Comparison of ENCODE assay signal across 7 mouse cellular contexts in the genomic region with DNA sequence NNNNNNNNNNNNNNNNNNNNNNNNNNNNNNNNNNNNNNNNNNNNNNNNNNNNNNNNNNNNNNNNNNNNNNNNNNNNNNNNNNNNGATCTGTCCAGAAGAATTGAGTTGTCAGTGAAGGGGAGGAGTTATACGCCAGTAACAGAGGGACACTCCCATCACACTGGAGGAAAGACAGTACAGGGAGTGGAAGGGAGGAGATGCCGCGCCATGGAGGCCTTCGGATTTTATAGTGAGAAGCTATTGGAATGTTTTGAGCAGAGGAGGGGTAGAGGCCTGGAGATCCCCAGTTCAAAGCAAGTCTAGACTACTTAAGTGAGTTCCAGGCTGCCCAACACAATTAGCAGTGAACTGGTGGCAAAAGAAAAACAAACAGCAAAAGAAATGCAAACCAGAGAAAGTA. TPM values are rescaled to one million over a fixed set of nuclear protein-coding genes. Genes with fewer than 3 reads are reported as not detected.
DNase-seq lines count a peak whose midpoint lies in the region; ATAC-seq and TF ChIP-seq lines count a peak whose summit lies in the region.

No protein-coding gene starts in this region.

- H3K27ac ChIP-seq in intestine, embryonic 15.5 days, result peak overlapping the region; percentile 51; the same call in 1 of the 2 replicates

- 1% methylated on average over 4 of the region's 4 CpGs for WGBS in intestine, embryonic 15.5 days
- 7% methylated on average over 4 of the region's 4 CpGs for WGBS in lung, adult 2 months

- H3K9me3 ChIP-seq in intestine, embryonic 15.5 days, result no peaks in the 10 kb centered on the region

- peak overlapping the region; percentile 51 for H3K4me2 ChIP-seq in intestine, embryonic 15.5 days (replicated peaks)

- H3K36me3 ChIP-seq in intestine, embryonic 15.5 days, result no peaks in the 10 kb centered on the region

- peak; percentile 89 for ATAC-seq in intestine, embryonic 15.5 days
- no peak for ATAC-seq in erythroblast, adult 5-6 weeks (replicated peaks; ENCODE audit: low FRiP score, poor library complexity, severe bottlenecking)

- peak; percentile 44; the same call in 1 of the 2 replicates for TF ChIP-seq POLR2A in lung, adult 2 months (IDR thresholded peaks at IDR 0.05; ENCODE audit: borderline replicate concordance, extremely low read depth, low read depth, low read length)

- no peaks in the 10 kb centered on the region for H3K27me3 ChIP-seq in intestine, embryonic 15.5 days (replicated peaks)

- no peaks in the 10 kb centered on the region for H3K4me1 ChIP-seq in intestine, embryonic 15.5 days (replicated peaks)
- no peaks in the 10 kb centered on the region for H3K4me1 ChIP-seq in lung, adult 2 months (ENCODE audit: control insufficient read depth, insufficient read depth, low read length)

- peak; percentile 87 for DNase-seq in NIH3T3 (ENCODE audit: low read depth)
- peak; percentile 51 for DNase-seq in adrenal gland, postnatal 25 days
- peak; percentile 15 for DNase-seq in gastrocnemius, postnatal 14 days
- peak; percentile 30 for DNase-seq in lung, adult 2 months
- peak; percentile 35 for DNase-seq in ovary, postnatal 36 days (ENCODE audit: low spot score)

- H3K9ac ChIP-seq in intestine, embryonic 15.5 days, result no peak overlapping the region

- no peak overlapping the region; the same call in 1 of the 2 replicates for H3K4me3 ChIP-seq in intestine, embryonic 15.5 days (replicated peaks)
- H3K4me3 ChIP-seq in lung, adult 2 months (replicated peaks; ENCODE audit: extremely low read depth, low read depth, low read length), result peak overlapping the region; percentile 33

- intact Hi-C loops in gastrocnemius, postnatal 14 days (cut with DNase I; ENCODE audit: low total_unique reads), result no loop called here

- TF ChIP-seq CTCF in lung, adult 2 months (IDR thresholded peaks at IDR 0.05; ENCODE audit: insufficient read depth, low read length), result no peak

RNA-seq across cellular contexts. Expression of gene Pum1, which starts 33.7 kb away (rescaled TPM):
- 84.4 and 96.9 TPM in 2 replicates for total RNA-seq in adrenal gland, postnatal 25 days (2021)
- total RNA-seq in gastrocnemius, postnatal 14 days (2021), result 10 to 100 TPM; 31.5 to 34.3 TPM
- polyA plus RNA-seq in intestine, embryonic 15.5 days (2015; fragmentation: Nextera tagmentation; extraction: Ambion mirVana), result 67.2 and 71.0 TPM in 2 replicates
- 54.7 and 57.0 TPM in 2 replicates for polyA plus RNA-seq in lung, adult 2 months (2012; rRNA removed)
- 166 TPM in 2 replicates for total RNA-seq in erythroblast, adult 5-6 weeks (2015; ENCODE audit: low replicate concordance)
- total RNA-seq in erythroblast, adult 5-6 weeks (2017; ENCODE audit: low replicate concordance), result 245 and 256 TPM in 2 replicates

RNA-seq across cellular contexts. Expression of gene Nkain1, which starts 55.4 kb away (rescaled TPM):
- 5.6 and 7.2 TPM in 2 replicates for total RNA-seq in adrenal gland, postnatal 25 days (2021)
- 10 to 100 TPM; 11.7 to 12.2 TPM for total RNA-seq in gastrocnemius, postnatal 14 days (2021)
- polyA plus RNA-seq in intestine, embryonic 15.5 days (2015; fragmentation: Nextera tagmentation; extraction: Ambion mirVana), result 1.1 and 1.2 TPM in 2 replicates
- polyA plus RNA-seq in lung, adult 2 months (2012; rRNA removed), result 12.1 and 14.8 TPM in 2 replicates
- not detected in 2 replicates for total RNA-seq in erythroblast, adult 5-6 weeks (2015; ENCODE audit: low replicate concordance)
- total RNA-seq in erythroblast, adult 5-6 weeks (2017; ENCODE audit: low replicate concordance), result not detected in 2 replicates

Comparison
In these comparisons a context has a peak if more than half of its experiments do, and no peak if none do; other contexts are left out.
1. DNase-seq: peak in every context shown above with its lines; median percentile 87 in NIH3T3; 51 in adrenal gland, postnatal 25 days; 35 in ovary, postnatal 36 days; 30 in lung, adult 2 months; 15 in gastrocnemius, postnatal 14 days.